Mouse (Mus musculus): ENCODE results near the gene Orm3.

The Orm3 gene

DNA sequence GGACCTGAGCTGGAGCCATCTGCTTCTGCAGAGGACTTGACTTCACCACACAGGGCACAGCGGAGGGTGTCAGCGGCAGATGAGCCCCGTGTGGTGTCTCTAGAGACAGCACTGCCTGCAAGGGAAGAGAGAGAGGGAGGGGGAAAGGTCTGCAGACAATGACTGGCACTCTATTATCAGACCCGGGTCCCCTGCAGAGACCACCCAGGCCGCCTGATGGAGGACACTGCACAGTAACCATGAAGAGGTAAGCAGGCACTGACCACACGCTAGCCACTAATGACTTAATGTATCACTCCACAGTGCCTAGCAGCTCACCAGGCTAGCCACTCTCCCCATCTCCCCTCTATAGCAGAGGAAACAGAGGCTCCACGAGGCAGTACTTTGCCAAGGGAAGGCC lies 14.9 kb downstream of the Orm3 start:
- DNase-seq: no peak

DNA sequence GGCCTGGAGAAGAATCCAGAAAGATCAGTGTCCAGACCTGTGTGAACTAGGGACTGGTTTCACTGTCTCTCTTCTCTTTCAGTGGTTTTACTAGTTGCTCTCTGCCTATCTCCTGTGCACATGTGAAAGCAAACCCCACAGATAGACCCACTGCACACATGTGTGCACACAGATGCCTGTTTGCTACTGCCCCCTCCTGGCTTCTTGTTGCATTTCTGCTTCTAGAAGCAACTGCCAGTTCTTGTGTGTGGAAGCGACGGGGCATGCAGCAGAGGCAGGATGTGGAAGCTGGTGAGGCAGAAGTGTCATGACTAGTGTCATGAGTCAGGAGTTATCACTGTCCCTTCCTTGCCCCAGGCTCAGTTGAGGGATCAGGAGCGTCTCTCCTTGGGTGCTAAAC lies 15.9 kb downstream of the Orm3 start:
- peak in 1 of 2 experiments; percentile 33 for DNase-seq

DNA sequence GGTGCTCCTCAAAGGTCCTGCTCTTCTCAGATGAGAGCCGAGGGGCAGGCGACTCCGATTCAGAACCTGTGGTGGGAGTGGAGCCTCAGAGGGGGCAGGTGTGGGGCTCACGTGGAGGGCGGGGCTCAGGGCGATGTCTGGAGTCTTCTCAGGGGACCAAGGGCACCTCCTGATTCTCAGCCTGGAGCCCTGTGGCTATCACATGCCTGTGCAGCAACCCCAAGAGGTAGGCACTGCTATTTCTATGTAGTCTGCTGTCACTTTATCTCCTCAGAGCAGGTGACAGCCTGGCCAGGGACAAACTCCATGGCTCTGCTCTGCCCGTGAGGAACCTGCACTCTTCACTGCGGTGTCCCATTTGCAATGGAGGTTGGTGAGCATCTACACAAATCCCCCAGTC lies 17.4 kb downstream of the Orm3 start:
- no peak for DNase-seq

GRCm38 (mm10) chr4:63374331-63374730 lies 18.4 kb downstream of the Orm3 start:
- no peak for DNase-seq

DNA sequence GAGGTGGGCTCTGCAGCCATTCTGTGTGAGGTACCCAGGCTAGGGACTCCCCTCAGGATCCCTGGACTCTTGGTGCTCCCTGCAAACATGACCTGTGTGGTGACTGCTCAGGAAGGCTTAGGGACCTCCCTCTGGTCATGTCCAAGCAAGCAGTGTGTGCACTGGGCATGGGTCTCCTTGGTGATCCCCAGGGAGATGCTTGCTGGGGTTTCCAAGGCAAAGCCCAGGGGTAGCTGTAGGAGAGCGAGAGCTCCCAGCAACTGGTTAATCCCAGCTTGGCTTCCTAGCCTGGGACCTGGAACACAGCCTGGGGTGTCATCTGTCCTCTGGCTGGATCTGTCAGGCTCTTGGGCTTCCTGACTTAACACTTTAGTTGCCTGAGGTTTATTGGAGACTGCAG lies 19.4 kb downstream of the Orm3 start:
- no peak for DNase-seq

GRCm38 (mm10) chr4:63377483-63377882 lies 21.5 kb downstream of the Orm3 start:
- no peak for DNase-seq

GRCm38 (mm10) chr4:63382676-63383369 lies 26.9 kb downstream of the Orm3 start:
- no peak for DNase-seq

- no peak for DNase-seq
Observed at GRCm38 (mm10) chr4:63383474-63383873, 27.5 kb downstream of the Orm3 start.

DNA sequence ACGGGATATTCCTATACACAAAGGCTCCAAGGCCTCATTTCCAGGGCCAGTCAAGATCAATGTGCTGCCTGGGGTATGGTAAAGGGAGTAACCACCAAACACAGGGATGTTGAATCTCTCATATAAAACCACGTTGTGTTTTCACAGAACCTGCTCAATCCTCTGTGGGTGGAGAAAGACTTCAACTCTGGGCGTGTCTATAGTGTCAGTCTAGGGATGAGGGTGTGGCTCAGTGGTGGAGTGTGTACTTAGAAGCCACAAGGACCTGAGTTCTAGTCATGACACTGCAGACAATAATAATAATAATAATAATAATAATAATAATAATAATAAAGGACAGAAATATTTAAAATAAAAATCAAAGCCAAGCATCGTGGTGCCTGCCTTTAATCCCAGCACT lies 28.3 kb downstream of the Orm3 start:
- no peak for DNase-seq

DNA sequence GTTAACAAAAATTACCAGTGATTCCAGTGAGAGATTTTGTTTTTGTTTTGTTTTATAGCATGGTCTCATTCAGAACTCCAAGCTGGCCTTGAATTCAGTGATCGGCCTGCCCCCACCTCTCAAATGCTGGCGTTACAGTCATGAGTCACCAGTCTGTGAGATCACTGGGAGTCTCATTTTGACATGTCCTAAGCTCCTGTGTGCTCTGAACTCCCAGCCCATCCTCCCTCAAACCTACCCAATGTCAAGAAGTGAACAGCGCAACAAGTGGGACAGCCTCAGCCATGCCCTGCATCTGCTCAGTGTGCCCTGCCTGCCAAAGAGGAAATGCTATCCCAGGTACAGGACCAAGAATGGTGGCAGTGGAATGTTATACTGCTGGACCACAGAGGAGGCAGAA lies 29.3 kb downstream of the Orm3 start:
- no peak for DNase-seq

DNA sequence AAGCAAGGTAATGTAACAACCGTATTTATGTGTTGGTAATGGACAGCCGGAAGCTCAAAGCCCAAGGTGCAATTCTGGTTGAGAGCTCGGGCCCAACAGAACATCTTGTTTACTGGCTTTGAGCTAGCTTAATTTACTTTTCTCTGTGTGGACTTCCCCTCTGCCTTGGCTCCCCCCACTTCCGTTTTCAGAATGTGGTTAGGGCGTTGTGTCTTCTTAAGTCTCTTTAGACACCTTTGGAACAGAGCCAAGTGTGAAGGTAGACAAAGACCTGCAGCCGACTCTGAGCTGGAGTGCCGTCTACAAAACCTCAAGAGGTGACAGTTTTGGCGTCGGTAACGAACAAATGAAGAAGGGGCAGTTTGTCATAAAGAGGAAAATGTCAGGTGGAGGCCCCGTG lies 29.8 kb downstream of the Orm3 start:
- DNase-seq: peak; percentile 55 to 64

DNA sequence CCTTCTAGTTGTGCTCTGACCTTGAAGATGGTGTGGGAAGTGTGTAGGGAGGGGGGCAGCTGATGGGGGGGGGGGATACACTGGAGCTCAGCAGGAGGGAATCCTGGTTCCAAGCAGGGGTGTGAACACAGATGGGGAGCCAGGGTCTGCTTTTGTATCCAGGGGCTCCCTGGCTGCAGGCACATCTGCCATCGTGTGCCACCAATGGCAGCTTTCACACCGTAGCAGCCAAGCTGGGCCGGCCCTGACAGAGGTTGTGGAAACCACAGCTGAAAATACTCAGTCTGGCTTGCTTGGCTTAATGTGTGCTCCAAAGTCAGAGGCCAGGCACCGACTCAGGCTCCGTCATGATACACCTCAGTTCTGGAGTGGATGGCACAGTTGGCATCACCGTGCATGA lies 32.1 kb downstream of the Orm3 start:
- DNase-seq: no peak

DNA sequence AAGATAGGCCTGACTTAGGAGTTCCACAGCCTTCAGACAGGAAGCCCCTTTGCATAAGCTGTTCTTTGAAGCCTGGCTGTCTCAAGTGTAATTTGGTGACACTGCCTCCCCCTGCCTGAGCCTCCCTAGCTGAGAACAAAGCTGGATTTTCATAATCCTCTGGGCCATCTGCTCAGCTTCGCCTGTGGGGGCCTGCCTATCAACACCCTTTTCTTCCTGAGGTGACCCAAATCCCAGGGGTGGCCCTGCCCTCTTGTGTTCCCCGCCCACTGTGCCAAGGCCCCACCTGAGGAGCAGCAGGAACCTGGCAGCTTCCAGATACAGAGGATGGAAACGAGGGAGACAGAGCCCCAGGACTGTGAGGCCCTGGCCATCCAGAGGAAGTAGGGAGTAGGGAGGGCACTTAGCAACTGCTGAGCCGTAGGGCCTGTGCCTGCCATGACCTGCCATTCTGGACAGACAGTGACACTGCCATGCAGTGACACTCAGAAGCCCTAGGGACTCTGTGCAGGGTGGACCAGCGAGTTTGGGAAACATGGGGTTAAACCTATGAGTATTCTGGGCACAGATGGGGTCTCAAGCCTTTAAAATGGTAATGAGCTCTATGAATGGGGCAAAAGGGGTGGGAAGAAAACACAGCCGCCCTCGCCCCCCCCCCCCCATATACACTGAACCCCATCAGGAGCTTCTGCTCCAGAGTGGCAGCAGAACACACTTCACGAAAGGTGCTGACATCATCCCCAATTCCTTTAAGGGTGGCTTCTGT lies 33.3 kb downstream of the Orm3 start:
- DNase-seq: no peak

- peak in 1 of 2 experiments; percentile 41 for DNase-seq
Observed at GRCm38 (mm10) chr4:63389887-63390528, 34.0 kb downstream of the Orm3 start.

DNA sequence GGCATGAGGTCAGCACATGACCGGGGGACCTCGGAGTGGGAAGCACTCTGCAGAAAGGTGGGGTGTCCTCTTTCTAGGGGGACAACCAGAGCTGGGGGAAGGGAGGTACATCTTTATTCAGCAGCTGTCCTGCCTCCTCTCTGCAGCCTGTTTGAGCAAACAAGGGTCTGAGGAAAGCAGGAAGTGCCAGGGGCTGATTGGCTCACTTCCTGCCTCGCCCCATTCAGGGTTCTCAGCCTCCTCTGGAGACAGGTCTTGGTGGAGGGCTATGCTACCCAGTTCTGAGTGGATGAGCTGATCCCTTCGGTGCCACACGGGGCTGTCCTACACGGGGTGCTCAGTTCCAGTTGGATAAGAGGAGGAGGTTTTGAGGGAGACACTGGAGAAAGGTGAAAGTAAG lies 35.4 kb downstream of the Orm3 start:
- DNase-seq: peak; percentile 38 to 51

DNA sequence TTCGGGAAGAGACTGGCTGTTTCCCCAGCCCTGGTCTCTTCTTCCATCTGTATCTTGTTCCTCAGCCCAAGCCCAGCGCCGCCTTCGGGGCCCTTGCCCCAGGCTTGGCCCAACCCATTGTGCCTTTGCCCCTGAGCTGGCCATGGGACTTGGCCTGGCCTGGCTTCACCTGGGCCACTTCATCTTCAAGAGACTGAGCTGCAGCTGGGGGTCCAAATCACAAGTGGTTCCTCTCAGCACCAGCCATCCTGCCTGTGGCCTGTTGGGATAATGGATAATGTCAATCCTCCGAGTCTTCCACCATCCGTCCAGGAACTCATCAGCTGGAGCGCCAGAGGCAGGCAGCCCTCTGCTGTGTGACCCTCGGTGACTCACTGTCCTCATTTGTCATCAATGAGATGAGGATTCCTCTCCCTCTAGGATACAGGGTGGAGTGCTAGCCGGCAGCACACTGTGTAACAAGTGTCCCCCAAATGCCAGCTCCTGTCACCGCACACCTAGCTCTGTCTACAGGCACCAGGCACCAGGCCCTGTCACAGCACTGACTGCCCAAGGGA lies 42.1 kb downstream of the Orm3 start:
- no peak for DNase-seq

DNA sequence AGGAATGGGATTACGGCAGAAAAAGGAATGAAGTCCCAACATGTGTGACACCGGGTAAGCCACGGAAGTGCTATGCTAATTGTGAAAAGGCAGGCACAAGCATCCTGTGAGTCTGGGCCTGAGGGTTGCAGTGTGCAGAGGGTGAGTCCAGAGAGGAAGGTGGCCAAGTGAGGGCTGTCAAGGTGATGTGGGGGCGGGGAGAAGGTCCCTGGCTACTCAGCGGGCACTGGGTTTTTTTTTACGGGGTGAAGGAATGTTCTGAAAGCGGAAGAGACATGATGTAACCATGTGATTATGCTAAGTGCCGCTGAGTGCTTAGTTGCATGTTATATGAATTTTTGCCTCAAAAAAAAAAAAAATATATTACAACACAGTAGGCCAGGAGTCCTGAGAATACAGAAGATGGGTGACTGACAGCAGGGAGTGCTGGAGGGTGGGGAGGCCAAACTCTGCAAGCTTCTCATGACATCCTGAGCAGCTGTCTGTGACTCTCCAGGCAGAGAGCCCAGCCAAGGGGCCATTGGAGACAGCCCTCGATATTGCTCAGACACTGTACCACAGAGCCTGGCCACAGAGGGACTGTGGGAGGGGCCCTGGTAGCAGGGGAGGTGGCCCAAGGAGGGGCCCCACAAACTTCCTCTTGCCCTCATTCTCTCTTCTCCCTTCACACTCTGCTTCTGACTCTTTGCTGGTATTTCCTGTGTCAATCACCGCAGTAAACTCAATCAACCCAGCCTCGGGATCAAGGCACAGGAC lies 43.1 kb downstream of the Orm3 start:
- DNase-seq: peak; percentile 66 to 71

DNA sequence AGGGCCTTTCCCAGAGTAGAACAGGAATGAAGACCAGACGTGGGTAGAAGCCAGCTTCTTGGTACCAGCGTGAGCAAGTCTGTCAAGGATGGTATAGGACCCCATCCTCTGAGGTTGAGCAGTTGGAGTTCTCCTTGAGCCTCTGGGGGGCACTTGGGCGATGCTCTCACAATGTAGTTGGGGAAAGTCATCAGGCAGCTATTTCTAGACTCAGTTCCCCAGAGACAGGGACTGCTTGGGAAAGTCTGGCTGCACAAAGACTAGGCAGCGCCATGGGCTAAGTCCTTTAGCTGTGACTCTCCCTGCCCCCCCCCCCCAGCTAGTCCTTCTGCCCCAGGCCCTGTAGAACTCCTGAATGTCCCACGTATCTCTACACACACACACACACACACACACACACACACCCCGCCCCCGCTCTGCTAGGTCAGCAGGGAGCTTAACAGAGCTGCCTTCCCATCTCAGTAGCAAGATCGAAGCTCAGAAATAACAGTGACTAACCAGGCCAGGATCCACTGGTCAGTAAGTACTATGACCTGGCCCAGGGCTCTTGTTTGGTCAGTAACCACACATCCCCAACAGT lies 43.8 kb downstream of the Orm3 start:
- no peak for DNase-seq

- peak in 1 of 2 experiments; percentile 49 for DNase-seq
Observed at GRCm38 (mm10) chr4:63400541-63401306, 44.8 kb downstream of the Orm3 start.

DNA sequence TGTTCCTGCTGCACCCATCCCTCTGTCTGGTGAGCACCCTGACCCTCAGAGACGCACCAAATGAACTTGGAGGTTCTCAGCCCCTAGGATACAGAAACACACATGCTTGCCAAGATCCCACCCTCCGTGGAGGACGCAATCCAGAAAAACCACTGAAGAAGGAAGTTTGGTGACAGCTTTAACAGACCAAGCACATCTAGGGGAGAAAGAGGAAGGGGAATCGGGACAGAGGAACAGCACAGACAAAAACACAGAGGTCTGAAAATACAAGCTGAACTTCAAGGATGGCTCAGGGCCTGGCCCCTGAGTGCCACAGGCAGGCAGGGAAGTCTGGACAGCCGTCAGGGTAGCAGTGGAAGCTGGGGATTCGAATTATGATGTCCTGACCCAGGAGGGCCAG lies 45.7 kb downstream of the Orm3 start:
- DNase-seq: peak in 1 of 2 experiments; percentile 32

GRCm38 (mm10) chr4:63402056-63402455 lies 46.1 kb downstream of the Orm3 start:
- no peak for DNase-seq

DNA sequence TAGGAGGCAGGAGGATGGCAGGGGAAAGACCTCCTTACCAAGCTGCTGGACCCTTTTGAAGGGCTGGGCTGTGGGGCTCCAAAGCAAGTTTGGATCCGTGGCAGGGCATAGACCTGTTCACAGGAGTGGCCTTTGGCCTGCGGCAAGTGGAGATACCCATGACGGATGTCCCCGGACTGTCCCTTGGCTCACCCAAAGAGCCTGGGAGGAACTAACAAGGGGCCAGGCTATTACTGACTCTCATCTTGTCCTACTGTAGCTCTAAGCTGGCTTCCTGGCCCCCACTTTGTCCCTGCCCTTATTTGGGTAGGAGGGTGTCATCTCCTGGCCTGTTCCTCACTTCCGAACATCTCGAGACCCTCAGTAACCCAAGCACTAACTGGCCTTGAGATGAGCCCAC lies 46.6 kb downstream of the Orm3 start:
- peak; percentile 57 to 63 for DNase-seq
